Mouse (Mus musculus): ENCODE results near the gene Csad. TPM values are rescaled to one million over a fixed set of nuclear protein-coding genes. Genes with fewer than 3 reads are reported as not detected.

Csad gene
- total RNA-seq, 2 experiments from 2014 or later = 9.3 TPM; not detected in 1

- ATAC-seq (replicated peaks; ENCODE audit: low FRiP score, poor library complexity, severe bottlenecking) = no peak
Measured at GRCm38 (mm10) chr15:102142914-102143912, 61.3 kb downstream of the Csad start.

- ATAC-seq (replicated peaks; ENCODE audit: low FRiP score, poor library complexity, severe bottlenecking) = no peak
Measured at GRCm38 (mm10) chr15:102141120-102141519, 63.4 kb downstream of the Csad start.

DNA sequence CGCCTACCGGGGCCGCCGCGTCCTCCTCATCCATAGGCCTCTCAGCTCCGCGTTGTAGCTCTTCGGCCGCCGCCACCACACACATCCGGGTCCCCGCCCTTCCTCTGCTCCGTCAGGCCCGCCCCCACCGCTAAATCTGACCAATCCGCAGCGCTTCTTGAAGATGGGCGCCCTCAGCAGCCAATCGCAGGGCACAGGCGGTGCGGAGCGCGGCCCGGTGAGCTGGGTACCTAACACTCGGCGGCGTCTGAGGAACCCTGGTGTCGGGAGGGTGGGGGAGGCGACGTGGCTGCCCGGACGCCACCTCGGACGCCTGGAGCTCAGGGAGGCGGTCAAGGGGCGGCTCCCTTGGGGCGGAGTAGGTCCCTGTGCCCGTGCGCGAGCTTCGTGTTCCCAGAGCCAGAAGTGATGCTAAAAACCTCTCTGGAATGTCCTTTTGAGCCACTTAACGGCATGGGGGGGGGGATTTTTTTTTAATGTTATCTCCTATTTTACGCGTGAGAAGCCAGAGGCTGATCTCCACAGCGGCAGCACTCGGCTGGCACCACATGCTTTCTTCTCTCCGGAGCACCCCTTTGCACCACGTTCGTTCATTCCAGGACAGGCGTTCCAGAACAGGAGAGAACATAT, 68.3 kb downstream of the Csad start, which contains the start of gene Spryd3:
TSS of gene Spryd3 (minus strand) at position 106 of the 630 bp plus-strand sequence.
- peak; percentile 98 for ATAC-seq (replicated peaks; ENCODE audit: low FRiP score, poor library complexity, severe bottlenecking)

GRCm38 (mm10) chr15:102135522-102136128, 68.9 kb downstream of the Csad start:
- peak; percentile 8 for ATAC-seq (replicated peaks; ENCODE audit: low FRiP score, poor library complexity, severe bottlenecking)

DNA sequence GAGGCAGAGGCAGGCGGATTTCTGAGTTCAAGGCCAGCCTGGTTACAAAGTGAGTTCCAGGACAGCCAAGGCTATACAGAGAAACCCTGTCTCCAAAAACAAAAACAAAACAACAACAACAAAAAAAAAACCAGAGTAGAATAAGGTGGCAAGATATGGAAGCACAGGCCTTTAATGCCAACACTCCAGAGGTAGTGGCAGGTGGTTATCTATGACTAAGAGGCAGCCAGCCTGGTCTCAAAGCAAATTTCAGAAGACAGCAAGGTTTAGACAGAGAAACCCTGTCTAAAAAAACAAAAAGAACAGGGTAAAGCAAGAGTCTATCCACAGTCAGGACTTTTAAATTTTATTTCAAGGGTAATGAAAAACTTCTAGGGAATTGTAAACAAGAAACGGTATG, 69.8 kb downstream of the Csad start:
- ATAC-seq (replicated peaks; ENCODE audit: low FRiP score, poor library complexity, severe bottlenecking) = no peak

DNA sequence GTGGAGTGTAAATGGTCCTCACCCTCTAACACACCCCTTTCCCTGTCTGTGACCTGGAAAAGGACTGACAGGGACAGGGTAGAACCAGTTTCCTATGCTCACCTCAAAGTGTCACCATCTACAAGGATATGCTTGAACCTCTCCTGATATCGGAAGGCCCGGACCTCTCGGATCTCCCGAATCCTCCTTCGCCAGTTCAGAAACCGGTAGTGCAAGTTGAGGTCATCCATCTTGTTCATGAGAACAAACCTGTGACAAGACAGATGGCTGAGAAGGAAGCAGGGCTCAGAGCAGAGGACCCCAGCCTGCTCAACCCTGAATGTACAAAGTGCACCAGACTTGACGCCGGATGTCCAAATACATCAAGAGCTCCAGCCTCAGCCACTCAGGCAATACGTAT, 71.2 kb downstream of the Csad start:
- ATAC-seq (replicated peaks; ENCODE audit: low FRiP score, poor library complexity, severe bottlenecking) = no peak

Other genes with a start within 250 kb of the Csad start
- gene Krt8, start 200.2 kb downstream of the Csad start, total RNA-seq (2015; ENCODE audit: low replicate concordance) = not detected in 2 replicates
- not detected in 2 replicates for gene Krt8, start 200.2 kb downstream of the Csad start, total RNA-seq (2017; ENCODE audit: low replicate concordance)
- 2.3 TPM in 1 of 2 replicates, not detected in the other for gene Krt18, start 176.5 kb downstream of the Csad start, total RNA-seq (2015; ENCODE audit: low replicate concordance)
- 2.8 TPM in 1 of 2 replicates, not detected in the other for gene Krt18, start 176.5 kb downstream of the Csad start, total RNA-seq (2017; ENCODE audit: low replicate concordance)
- gene Eif4b, start 131.0 kb downstream of the Csad start, total RNA-seq (2015; ENCODE audit: low replicate concordance) = 35.4 and 35.9 TPM in 2 replicates
- 58.0 and 81.1 TPM in 2 replicates for gene Eif4b, start 131.0 kb downstream of the Csad start, total RNA-seq (2017; ENCODE audit: low replicate concordance)
- gene Tns2, start 104.3 kb downstream of the Csad start, total RNA-seq (2015; ENCODE audit: low replicate concordance) = not detected in 2 replicates
- not detected in 2 replicates for gene Tns2, start 104.3 kb downstream of the Csad start, total RNA-seq (2017; ENCODE audit: low replicate concordance)
- gene Spryd3, start 68.5 kb downstream of the Csad start, total RNA-seq (2015; ENCODE audit: low replicate concordance) = 3.8 TPM in 1 of 2 replicates, not detected in the other
- 2.1 and 4.7 TPM in 2 replicates for gene Spryd3, start 68.5 kb downstream of the Csad start, total RNA-seq (2017; ENCODE audit: low replicate concordance)
- gene Igfbp6, start 60.4 kb downstream of the Csad start, total RNA-seq (2015; ENCODE audit: low replicate concordance) = 1.5 TPM in 1 of 2 replicates, not detected in the other
- gene Igfbp6, start 60.4 kb downstream of the Csad start, total RNA-seq (2017; ENCODE audit: low replicate concordance) = not detected in 2 replicates
- gene Soat2, start 54.2 kb downstream of the Csad start, total RNA-seq (2015; ENCODE audit: low replicate concordance) = 1.0 TPM in 1 of 2 replicates, not detected in the other
- gene Soat2, start 54.2 kb downstream of the Csad start, total RNA-seq (2017; ENCODE audit: low replicate concordance) = 1.5 and 1.8 TPM in 2 replicates
- 14.2 and 19.0 TPM in 2 replicates for gene Zfp740, start 1.5 kb downstream of the Csad start, total RNA-seq (2015; ENCODE audit: low replicate concordance)
- gene Zfp740, start 1.5 kb downstream of the Csad start, total RNA-seq (2017; ENCODE audit: low replicate concordance) = 15.7 and 21.5 TPM in 2 replicates
- gene Itgb7, start 27.2 kb upstream of the Csad start, total RNA-seq (2015; ENCODE audit: low replicate concordance) = 36.8 and 55.3 TPM in 2 replicates
- 31.0 and 35.5 TPM in 2 replicates for gene Itgb7, start 27.2 kb upstream of the Csad start, total RNA-seq (2017; ENCODE audit: low replicate concordance)
- gene Rarg, start 52.8 kb upstream of the Csad start, total RNA-seq (2015; ENCODE audit: low replicate concordance) = 0.84 and 1.5 TPM in 2 replicates
- gene Rarg, start 52.8 kb upstream of the Csad start, total RNA-seq (2017; ENCODE audit: low replicate concordance) = 0.84 and 5.2 TPM in 2 replicates
- gene Gm9918, start 65.8 kb upstream of the Csad start, total RNA-seq (2015; ENCODE audit: low replicate concordance) = not detected in 2 replicates
- gene Gm9918, start 65.8 kb upstream of the Csad start, total RNA-seq (2017; ENCODE audit: low replicate concordance) = not detected in 2 replicates
- gene Mfsd5, start 74.7 kb upstream of the Csad start, total RNA-seq (2015; ENCODE audit: low replicate concordance) = 5.9 and 15.6 TPM in 2 replicates
- gene Mfsd5, start 74.7 kb upstream of the Csad start, total RNA-seq (2017; ENCODE audit: low replicate concordance) = 2.5 and 10.7 TPM in 2 replicates
- gene Espl1, start 91.5 kb upstream of the Csad start, total RNA-seq (2015; ENCODE audit: low replicate concordance) = 4.8 and 10.9 TPM in 2 replicates
- gene Espl1, start 91.5 kb upstream of the Csad start, total RNA-seq (2017; ENCODE audit: low replicate concordance) = 29.3 and 37.1 TPM in 2 replicates
- 71.1 and 131 TPM in 2 replicates for gene Pfdn5, start 121.4 kb upstream of the Csad start, total RNA-seq (2015; ENCODE audit: low replicate concordance)
- gene Pfdn5, start 121.4 kb upstream of the Csad start, total RNA-seq (2017; ENCODE audit: low replicate concordance) = 120 and 128 TPM in 2 replicates
- 9.4 and 10.0 TPM in 2 replicates for gene Myg1, start 127.0 kb upstream of the Csad start, total RNA-seq (2015; ENCODE audit: low replicate concordance)
- gene Myg1, start 127.0 kb upstream of the Csad start, total RNA-seq (2017; ENCODE audit: low replicate concordance) = 14.3 and 14.9 TPM in 2 replicates
- gene Aaas, start 146.0 kb upstream of the Csad start, total RNA-seq (2015; ENCODE audit: low replicate concordance) = 30.3 and 60.7 TPM in 2 replicates
- 11.7 and 49.7 TPM in 2 replicates for gene Aaas, start 146.0 kb upstream of the Csad start, total RNA-seq (2017; ENCODE audit: low replicate concordance)
- not detected in 2 replicates for gene Sp7, start 162.5 kb upstream of the Csad start, total RNA-seq (2015; ENCODE audit: low replicate concordance)
- gene Sp7, start 162.5 kb upstream of the Csad start, total RNA-seq (2017; ENCODE audit: low replicate concordance) = not detected in 2 replicates
- 42.2 and 66.3 TPM in 2 replicates for gene Sp1, start 201.4 kb upstream of the Csad start, total RNA-seq (2015; ENCODE audit: low replicate concordance)
- 20.2 and 23.1 TPM in 2 replicates for gene Sp1, start 201.4 kb upstream of the Csad start, total RNA-seq (2017; ENCODE audit: low replicate concordance)
- gene Amhr2, start 240.6 kb upstream of the Csad start, total RNA-seq (2015; ENCODE audit: low replicate concordance) = not detected in 2 replicates
- not detected in 2 replicates for gene Amhr2, start 240.6 kb upstream of the Csad start, total RNA-seq (2017; ENCODE audit: low replicate concordance)